Mouse (Mus musculus) lung, embryonic 16.5 days (tissue): Measurements from ENCODE around the gene G0s2. TPM values are rescaled to one million over a fixed set of nuclear protein-coding genes. Genes with fewer than 3 reads are reported as not detected.
A peak's percentile ranks its signal among the peaks of the same experiment; 100 is the strongest.

Source experiments
- ATAC-seq: fragments of 200-750 bp; cut with Nextera tagmentation; 2 replicates; pipeline ENCODE4 v1.8.0; 2017; ENCODE audit warnings: low read depth, mild to moderate bottlenecking, moderate library complexity
- H3K27ac ChIP-seq: fragments of 300-500 bp; sonication (generic); 2 replicates; pipeline ENCODE4 v1.5.1; 2014; ENCODE audit warnings: mild to moderate bottlenecking, control low read depth, low read length
- H3K27me3 ChIP-seq: fragments of 300-500 bp; sonication (generic); 2 replicates; pipeline ENCODE4 v1.6.1; 2014; ENCODE audit warnings: low read depth, low read length, mixed read lengths; ENCODE audit not compliant: control insufficient read depth, insufficient read depth
- H3K36me3 ChIP-seq: fragments of 300-500 bp; sonication (generic); 2 replicates; pipeline ENCODE4 v1.6.1; 2014; ENCODE audit warnings: low read length; ENCODE audit not compliant: control insufficient read depth, insufficient read depth
- H3K4me1 ChIP-seq: fragments of 300-500 bp; sonication (generic); replicated peaks from 2 replicates; pipeline ENCODE4 v1.6.1; 2014; ENCODE audit warnings: low read length, mixed read lengths; ENCODE audit not compliant: control insufficient read depth, insufficient read depth
- H3K4me2 ChIP-seq: fragments of 300-500 bp; sonication (generic); 2 replicates; pipeline ENCODE4 v1.6.1; 2014; ENCODE audit warnings: low read depth, low read length, control low read depth
- H3K4me3 ChIP-seq: fragments of 300-500 bp; sonication (generic); 2 replicates; pipeline ENCODE4 v1.5.1; 2014; ENCODE audit warnings: mild to moderate bottlenecking, low read length, control low read depth
- H3K9ac ChIP-seq: fragments of 300-500 bp; sonication (generic); 2 replicates; pipeline ENCODE4 v1.6.1; 2014; ENCODE audit warnings: low read length, control low read depth
- H3K9me3 ChIP-seq: fragments of 300-500 bp; sonication (generic); 2 replicates; pipeline ENCODE4 v1.6.1; 2016; ENCODE audit warnings: low read length; ENCODE audit not compliant: control insufficient read depth
- WGBS: fragments of 180-500 bp; shearing (Covaris S2); extraction: QIAGEN DNeasy Blood & Tissue Kit; methylation state at CpG from one replicate; pipeline ENCODE4 v1.1.7; 2014; 5-methylcytosine and 5-hydroxymethylcytosine counted together
- polyA plus RNA-seq: library from polyadenylated mRNA; unstranded; fragments of >200 nt; fragmentation: Nextera tagmentation; extraction: Ambion mirVana; gene quantifications from 2 replicates; pipeline ENCODE4 v1.2.1, GENCODE M21; 2015

Gene G0s2
- 263 and 312 TPM in 2 replicates for polyA plus RNA-seq

- H3K27ac ChIP-seq = peak within 1 kb of the TSS; percentile 97
- peak within 1 kb of the TSS; percentile 62 for H3K4me3 ChIP-seq
- no peaks in the 10 kb centered on the region for H3K27me3 ChIP-seq
- H3K4me2 ChIP-seq = peak within 1 kb of the TSS; percentile 66
- peak; percentile 94 for ATAC-seq
- H3K9ac ChIP-seq = peak within 1 kb of the TSS; percentile 89
- H3K4me1 ChIP-seq = peaks cover 3% of the 10 kb centered on the region; the same call in 1 of the 2 replicates
- H3K36me3 ChIP-seq = no peaks in the 10 kb centered on the region
- no peaks in the 10 kb centered on the region for H3K9me3 ChIP-seq
- 2% methylated on average over 21 of the region's 23 CpGs for WGBS
Observed at GRCm38 (mm10) chr1:193272916-193273601, at the start of gene G0s2. G0s2 (minus strand) TSS chr1:193273217.

- H3K4me1 ChIP-seq = peaks cover 7% of the 10 kb centered on the region
- no peaks in the 10 kb centered on the region for H3K9me3 ChIP-seq
- H3K27ac ChIP-seq = no peak overlapping the region
- no peak overlapping the region for H3K4me3 ChIP-seq
- no peaks in the 10 kb centered on the region for H3K27me3 ChIP-seq
- no peak overlapping the region for H3K4me2 ChIP-seq
- ATAC-seq = no peak
- H3K36me3 ChIP-seq = no peaks in the 10 kb centered on the region
- no peak overlapping the region for H3K9ac ChIP-seq
- 80% methylated on average over 8 of the region's 8 CpGs for WGBS
Observed at GRCm38 (mm10) chr1:193320398-193320797, 47.4 kb upstream of the G0s2 start.

DNA sequence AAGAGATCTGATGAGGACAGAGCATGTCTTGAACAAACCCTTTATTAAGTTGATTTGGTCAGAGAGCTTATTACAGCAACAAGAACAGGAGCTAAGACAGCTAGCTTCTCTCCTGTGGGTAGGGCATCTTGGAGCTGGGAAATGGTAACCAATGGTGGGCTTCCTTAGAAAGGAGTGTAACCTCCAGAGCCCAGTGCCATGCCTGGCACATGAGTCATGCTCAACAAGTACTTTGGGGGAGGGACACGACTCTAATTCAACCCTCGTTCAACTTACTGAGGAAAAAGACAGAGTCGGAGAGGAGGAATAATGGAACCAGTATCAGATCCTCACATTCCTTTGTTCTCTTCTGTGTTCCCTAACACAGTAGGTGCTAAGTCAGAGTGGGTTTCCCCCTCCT, 46.7 kb upstream of the G0s2 start:
- no peak for ATAC-seq
- H3K27ac ChIP-seq = no peak overlapping the region
- no peaks in the 10 kb centered on the region for H3K27me3 ChIP-seq
- no peaks in the 10 kb centered on the region for H3K9me3 ChIP-seq
- peaks cover 10% of the 10 kb centered on the region for H3K4me1 ChIP-seq
- no peak overlapping the region for H3K9ac ChIP-seq
- H3K4me3 ChIP-seq = no peak overlapping the region
- WGBS = 49% methylated on average over 3 of the region's 3 CpGs
- H3K4me2 ChIP-seq = no peak overlapping the region
- no peaks in the 10 kb centered on the region for H3K36me3 ChIP-seq

DNA sequence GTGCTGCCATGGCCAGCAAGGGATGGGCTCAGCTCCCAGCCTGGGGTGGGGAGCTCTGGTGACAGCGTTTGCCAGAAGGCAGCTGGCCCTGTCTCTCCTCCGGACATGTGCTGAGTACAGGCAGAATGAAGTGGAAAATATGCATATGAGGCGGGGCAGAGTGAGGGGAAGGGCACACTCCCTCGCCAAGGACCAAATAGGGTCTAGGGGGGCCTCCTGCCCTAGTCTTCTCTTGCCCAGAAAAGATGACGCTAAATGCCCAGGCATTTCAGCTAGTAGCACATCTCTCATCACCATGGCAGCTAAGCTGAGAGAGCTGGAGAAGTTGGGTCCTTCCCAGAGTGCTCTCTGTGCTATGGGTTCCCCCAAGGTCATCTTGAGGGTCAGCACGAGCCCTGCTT, 44.1 kb upstream of the G0s2 start:
- peak; percentile 90 for ATAC-seq
- H3K4me2 ChIP-seq = no peak overlapping the region
- 36% methylated on average over 6 of the region's 6 CpGs for WGBS
- H3K27me3 ChIP-seq = no peaks in the 10 kb centered on the region
- peaks cover 10% of the 10 kb centered on the region for H3K4me1 ChIP-seq
- no peak overlapping the region; the same call in 1 of the 2 replicates for H3K9ac ChIP-seq
- no peak overlapping the region for H3K4me3 ChIP-seq
- H3K27ac ChIP-seq = peak overlapping the region; percentile 92
- no peaks in the 10 kb centered on the region for H3K36me3 ChIP-seq
- H3K9me3 ChIP-seq = no peaks in the 10 kb centered on the region

DNA sequence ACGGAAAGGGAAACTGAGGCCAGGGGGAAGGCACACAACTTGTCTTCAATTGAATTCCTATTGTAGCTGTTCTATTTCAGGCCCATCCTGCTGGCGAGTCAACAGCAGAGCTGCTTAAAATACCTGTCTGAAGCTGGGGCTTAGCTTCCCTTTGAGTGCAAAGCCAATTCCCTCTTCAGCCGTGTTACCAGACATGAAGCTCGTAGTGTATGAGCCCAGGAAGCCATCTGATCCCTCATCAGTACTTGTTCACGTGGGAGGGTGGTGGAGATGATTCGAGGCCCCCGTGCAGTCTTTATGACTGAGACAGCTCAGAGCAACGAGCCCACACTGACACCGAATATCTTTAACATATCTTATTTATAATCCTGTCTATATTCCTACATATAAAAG, 43.3 kb upstream of the G0s2 start:
- 61% methylated on average over 9 of the region's 9 CpGs for WGBS
- no peak for ATAC-seq
- no peak overlapping the region for H3K4me2 ChIP-seq
- peak overlapping the region; percentile 99 for H3K27ac ChIP-seq
- H3K4me3 ChIP-seq = no peak overlapping the region
- H3K9ac ChIP-seq = no peak overlapping the region
- H3K9me3 ChIP-seq = no peaks in the 10 kb centered on the region
- no peaks in the 10 kb centered on the region for H3K27me3 ChIP-seq
- no peaks in the 10 kb centered on the region for H3K36me3 ChIP-seq
- peaks cover 10% of the 10 kb centered on the region for H3K4me1 ChIP-seq

GRCm38 (mm10) chr1:193315705-193316357, 42.8 kb upstream of the G0s2 start:
- Histone ChIP-seq H3K4me2 (no peak overlapping the region), H3K4me3 (no peak overlapping the region), H3K27ac (peak overlapping the region; percentile 99), H3K9me3 (no peaks in the 10 kb centered on the region), H3K36me3 (no peaks in the 10 kb centered on the region), H3K4me1 (peaks cover 10% of the 10 kb centered on the region), H3K9ac (no peak overlapping the region; the same call in 1 of the 2 replicates), H3K27me3 (no peaks in the 10 kb centered on the region)
- peak; percentile 91 for ATAC-seq
- WGBS = 55% methylated on average over 5 of the region's 5 CpGs

DNA sequence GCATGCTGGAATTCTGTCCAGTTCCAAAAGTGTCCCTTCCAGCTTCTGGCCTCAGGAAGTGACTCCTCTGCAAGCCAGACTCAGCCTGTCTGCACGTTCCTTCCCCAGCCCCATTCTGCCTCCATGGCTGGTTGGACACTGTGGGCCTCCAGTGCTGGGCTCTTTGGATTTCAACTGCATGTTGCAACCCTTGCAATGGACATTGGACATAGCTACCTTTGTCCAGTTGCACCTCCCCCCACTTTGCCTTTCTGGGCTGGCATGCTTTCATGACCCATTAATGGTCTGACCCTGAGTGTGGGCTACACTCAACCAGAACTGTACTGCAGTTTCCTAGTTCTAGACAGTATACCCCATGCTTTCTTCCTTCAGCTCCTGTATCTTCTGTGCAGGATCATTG, 38.6 kb upstream of the G0s2 start:
- Histone ChIP-seq H3K9me3 (no peaks in the 10 kb centered on the region), H3K36me3 (no peaks in the 10 kb centered on the region), H3K27ac (no peak overlapping the region), H3K27me3 (no peaks in the 10 kb centered on the region), H3K4me3 (no peak overlapping the region), H3K4me1 (peaks cover 10% of the 10 kb centered on the region), H3K4me2 (no peak overlapping the region), H3K9ac (no peak overlapping the region)
- WGBS = 52% methylated on average over 1 of the region's 1 CpGs
- no peak for ATAC-seq

- WGBS = 79% methylated on average over 3 of the region's 3 CpGs
- Histone ChIP-seq H3K4me1 (peaks cover 7% of the 10 kb centered on the region; the same call in 1 of the 2 replicates), H3K4me2 (no peak overlapping the region), H3K9ac (no peak overlapping the region), H3K9me3 (no peaks in the 10 kb centered on the region), H3K36me3 (no peaks in the 10 kb centered on the region), H3K27ac (peak overlapping the region; percentile 17), H3K4me3 (no peak overlapping the region), H3K27me3 (no peaks in the 10 kb centered on the region)
- no peak for ATAC-seq
Observed at GRCm38 (mm10) chr1:193310519-193311085, 37.6 kb upstream of the G0s2 start.

DNA sequence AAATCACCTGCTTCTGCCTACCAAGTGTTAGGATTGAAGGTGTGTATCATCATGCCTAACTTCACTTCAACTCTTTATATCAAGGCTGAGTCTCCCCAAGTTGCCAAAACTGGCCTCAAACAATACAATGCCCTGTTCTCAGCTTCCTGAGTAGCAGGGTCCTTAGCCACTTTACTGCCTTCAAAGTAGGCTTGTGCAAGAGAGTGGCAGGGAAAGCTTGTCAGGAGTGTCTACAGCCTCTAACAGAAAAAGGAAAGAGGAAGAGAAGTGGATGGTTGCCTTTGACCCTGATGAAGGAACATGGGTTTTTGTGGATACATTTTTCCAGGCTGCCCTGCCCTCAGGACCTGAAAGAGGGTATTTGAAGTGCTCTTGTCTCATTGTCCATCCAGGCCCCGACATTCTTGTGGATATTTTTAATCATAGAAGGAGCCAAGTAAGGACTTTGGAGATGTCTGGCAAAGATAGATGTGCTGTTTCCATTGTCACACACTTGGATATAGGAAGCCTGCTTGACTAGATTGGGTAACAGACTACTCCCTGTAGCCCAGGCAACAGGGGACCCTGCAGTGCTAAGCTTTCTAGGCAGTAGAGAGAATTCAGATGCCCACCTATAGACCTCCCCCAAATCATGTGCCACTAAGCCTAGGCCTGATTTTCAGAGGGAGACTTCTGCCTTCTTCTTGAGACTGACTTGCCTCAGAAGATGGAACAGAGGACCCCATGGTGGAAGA, 36.9 kb upstream of the G0s2 start:
- peaks cover 3% of the 10 kb centered on the region; the same call in 1 of the 2 replicates for H3K4me1 ChIP-seq
- peak; percentile 60 for ATAC-seq
- WGBS = 15% methylated on average over 1 of the region's 1 CpGs
- H3K36me3 ChIP-seq = no peaks in the 10 kb centered on the region
- no peak overlapping the region for H3K9ac ChIP-seq
- H3K9me3 ChIP-seq = no peaks in the 10 kb centered on the region
- no peak overlapping the region for H3K4me2 ChIP-seq
- H3K27me3 ChIP-seq = no peaks in the 10 kb centered on the region
- H3K4me3 ChIP-seq = no peak overlapping the region
- H3K27ac ChIP-seq = peak overlapping the region; percentile 17
